Mouse (Mus musculus) forebrain, embryonic 15.5 days (tissue): Measurements from ENCODE around the gene Nfe2. TPM values are rescaled to one million over a fixed set of nuclear protein-coding genes. Genes with fewer than 3 reads are reported as not detected.
"Not testable (repeated sequence)": the region's sequence is repeated elsewhere in the genome, so short reads cannot be mapped to it uniquely, and the experiment has no call there.

Experiments used
- ATAC-seq: fragments of 200-750 bp; cut with Nextera tagmentation; replicated peaks from 2 replicates; pipeline ENCODE4 v1.8.0; 2017; ENCODE audit warnings: mild to moderate bottlenecking, moderate TSS enrichment, moderate library complexity
- H3K27ac ChIP-seq: fragments of 300-500 bp; sonication (generic); replicated peaks from 2 replicates; pipeline ENCODE4 v1.5.1; 2015; ENCODE audit warnings: mild to moderate bottlenecking, inconsistent platforms
- H3K27me3 ChIP-seq: fragments of 300-500 bp; sonication (generic); 2 replicates; pipeline ENCODE4 v1.6.1; 2015; ENCODE audit warnings: inconsistent platforms
- H3K36me3 ChIP-seq: fragments of 300-500 bp; sonication (generic); 2 replicates; pipeline ENCODE4 v1.6.1; 2015; ENCODE audit warnings: mild to moderate bottlenecking, inconsistent platforms
- H3K4me1 ChIP-seq: fragments of 300-500 bp; sonication (generic); 2 replicates; pipeline ENCODE4 v1.6.1; 2015; ENCODE audit warnings: inconsistent platforms
- H3K4me2 ChIP-seq: fragments of 300-500 bp; sonication (generic); replicated peaks from 2 replicates; pipeline ENCODE4 v1.6.1; 2015; ENCODE audit warnings: mild to moderate bottlenecking, inconsistent platforms
- H3K4me3 ChIP-seq: fragments of 300-500 bp; sonication (generic); 2 replicates; pipeline ENCODE4 v1.5.1; 2015; ENCODE audit warnings: mild to moderate bottlenecking, inconsistent platforms
- H3K9ac ChIP-seq: fragments of 300-500 bp; sonication (generic); replicated peaks from 2 replicates; pipeline ENCODE4 v1.6.1; 2015; ENCODE audit warnings: mild to moderate bottlenecking, inconsistent platforms
- H3K9me3 ChIP-seq: fragments of 300-500 bp; sonication (generic); 2 replicates; pipeline ENCODE4 v1.6.1; 2016; ENCODE audit warnings: inconsistent platforms
- WGBS: fragments of 180-500 bp; shearing (Covaris S2); methylation state at CpG from one replicate; pipeline ENCODE4 v1.1.7; 2015; ENCODE audit warnings: mixed read lengths; 5-methylcytosine and 5-hydroxymethylcytosine counted together
- polyA plus RNA-seq: library from polyadenylated mRNA; unstranded; fragments of >200 nt; fragmentation: Nextera tagmentation; extraction: Ambion mirVana; gene quantifications from 2 replicates; pipeline ENCODE4 v1.2.1, GENCODE M21; 2015

Gene Nfe2
- polyA plus RNA-seq, 1 experiment from 2014 or later: 0.38 TPM

GRCm38 (mm10) chr15:103285778-103286417 lies 27.7 kb upstream of the Nfe2 start:
- no peak overlapping the region for H3K4me3 ChIP-seq
- no peaks in the 10 kb centered on the region for H3K27me3 ChIP-seq
- 25% methylated on average over 1 of the region's 1 CpGs for WGBS
- H3K9ac ChIP-seq: no peak overlapping the region
- ATAC-seq: peak; percentile 71; the same call in 1 of the 2 replicates
- peaks cover 7% of the 10 kb centered on the region; the same call in 1 of the 2 replicates for H3K36me3 ChIP-seq
- H3K9me3 ChIP-seq: no peaks in the 10 kb centered on the region
- peak overlapping the region; percentile 65 for H3K27ac ChIP-seq
- H3K4me1 ChIP-seq: peaks cover 23% of the 10 kb centered on the region
- no peak overlapping the region for H3K4me2 ChIP-seq

- Histone ChIP-seq H3K9me3 (no peaks in the 10 kb centered on the region), H3K4me2 (no peak overlapping the region), H3K4me1 (peaks cover 22% of the 10 kb centered on the region), H3K9ac (no peak overlapping the region), H3K36me3 (peaks cover 2% of the 10 kb centered on the region; the same call in 1 of the 2 replicates), H3K27ac (peak overlapping the region; percentile 65), H3K4me3 (no peak overlapping the region), H3K27me3 (no peaks in the 10 kb centered on the region)
- ATAC-seq: no peak
- 56% methylated on average over 2 of the region's 2 CpGs for WGBS
These were observed 26.4 kb upstream of the Nfe2 start for GRCm38 (mm10) chr15:103284647-103285046.

GRCm38 (mm10) chr15:103284066-103284465 lies 25.9 kb upstream of the Nfe2 start:
- Histone ChIP-seq H3K4me3 (no peak overlapping the region), H3K27ac (no peak overlapping the region), H3K4me1 (peaks cover 19% of the 10 kb centered on the region), H3K27me3 (no peaks in the 10 kb centered on the region), H3K36me3 (no peaks in the 10 kb centered on the region), H3K9me3 (no peaks in the 10 kb centered on the region), H3K4me2 (no peak overlapping the region), H3K9ac (no peak overlapping the region)
- ATAC-seq: no peak
- 45% methylated on average over 3 of the region's 3 CpGs for WGBS

- H3K4me2 ChIP-seq: no peak overlapping the region
- no peak overlapping the region for H3K27ac ChIP-seq
- H3K4me3 ChIP-seq: no peak overlapping the region
- H3K27me3 ChIP-seq: no peaks in the 10 kb centered on the region
- no peak for ATAC-seq
- no peaks in the 10 kb centered on the region for H3K36me3 ChIP-seq
- H3K9me3 ChIP-seq: no peaks in the 10 kb centered on the region
- H3K4me1 ChIP-seq: peaks cover 19% of the 10 kb centered on the region
- WGBS: 92% methylated on average over 3 of the region's 3 CpGs
- no peak overlapping the region for H3K9ac ChIP-seq
These were observed 23.4 kb upstream of the Nfe2 start for GRCm38 (mm10) chr15:103281465-103282205.

GRCm38 (mm10) chr15:103280817-103281464 lies 22.7 kb upstream of the Nfe2 start:
- no peak overlapping the region for H3K4me2 ChIP-seq
- no peak overlapping the region for H3K4me3 ChIP-seq
- no peak overlapping the region for H3K27ac ChIP-seq
- H3K27me3 ChIP-seq: no peaks in the 10 kb centered on the region
- ATAC-seq: no peak
- no peaks in the 10 kb centered on the region for H3K9me3 ChIP-seq
- peaks cover 15% of the 10 kb centered on the region for H3K4me1 ChIP-seq
- H3K36me3 ChIP-seq: no peaks in the 10 kb centered on the region
- 74% methylated on average over 3 of the region's 3 CpGs for WGBS
- no peak overlapping the region for H3K9ac ChIP-seq

- Histone ChIP-seq H3K27ac (no peak overlapping the region), H3K4me1 (peaks cover 4% of the 10 kb centered on the region), H3K4me2 (no peak overlapping the region), H3K9me3 (no peaks in the 10 kb centered on the region), H3K4me3 (no peak overlapping the region), H3K27me3 (no peaks in the 10 kb centered on the region), H3K9ac (no peak overlapping the region), H3K36me3 (no peaks in the 10 kb centered on the region)
- 60% methylated on average over 3 of the region's 3 CpGs for WGBS
- no peak for ATAC-seq
These were observed 21.5 kb upstream of the Nfe2 start for GRCm38 (mm10) chr15:103279750-103280149.

GRCm38 (mm10) chr15:103277949-103278348 lies 19.7 kb upstream of the Nfe2 start:
- Histone ChIP-seq H3K4me1 (peaks cover 18% of the 10 kb centered on the region), H3K4me3 (no peak overlapping the region), H3K4me2 (no peak overlapping the region), H3K27me3 (no peaks in the 10 kb centered on the region), H3K9ac (no peak overlapping the region; the same call in 1 of the 2 replicates), H3K9me3 (no peaks in the 10 kb centered on the region), H3K27ac (no peak overlapping the region), H3K36me3 (no peaks in the 10 kb centered on the region)
- ATAC-seq: no peak
- 62% methylated on average over 7 of the region's 7 CpGs for WGBS

GRCm38 (mm10) chr15:103275943-103276342 lies 17.7 kb upstream of the Nfe2 start:
- peaks cover 18% of the 10 kb centered on the region for H3K4me1 ChIP-seq
- 91% methylated on average over 3 of the region's 3 CpGs for WGBS
- H3K9ac ChIP-seq, ATAC-seq, H3K4me2 ChIP-seq, H3K27ac ChIP-seq, H3K36me3 ChIP-seq, H3K4me3 ChIP-seq, H3K27me3 ChIP-seq, H3K9me3 ChIP-seq: not testable (repeated sequence)

- H3K9ac ChIP-seq: peak within 1 kb of the TSS; percentile 83
- H3K27me3 ChIP-seq: no peaks in the 10 kb centered on the region
- H3K36me3 ChIP-seq: no peaks in the 10 kb centered on the region
- peak within 1 kb of the TSS; percentile 85 for H3K4me3 ChIP-seq
- no peaks in the 10 kb centered on the region for H3K9me3 ChIP-seq
- peak within 1 kb of the TSS; percentile 77 for H3K4me2 ChIP-seq
- peak; percentile 100 for ATAC-seq
- WGBS: under 1% methylated on average over 38 of the region's 38 CpGs
- peaks cover 18% of the 10 kb centered on the region for H3K4me1 ChIP-seq
- H3K27ac ChIP-seq: peak within 1 kb of the TSS; percentile 72
These were observed 14.4 kb upstream of the Nfe2 start, which contains the start of gene Copz1 for GRCm38 (mm10) chr15:103272419-103273279. Copz1 (plus strand) TSS chr15:103272714.

GRCm38 (mm10) chr15:103268903-103269302 lies 10.7 kb upstream of the Nfe2 start:
- peaks cover 9% of the 10 kb centered on the region for H3K4me1 ChIP-seq
- H3K36me3 ChIP-seq: no peaks in the 10 kb centered on the region
- no peak overlapping the region for H3K4me2 ChIP-seq
- no peak overlapping the region for H3K27ac ChIP-seq
- H3K27me3 ChIP-seq: no peaks in the 10 kb centered on the region
- H3K9me3 ChIP-seq: no peaks in the 10 kb centered on the region
- no peak for ATAC-seq
- 79% methylated on average over 4 of the region's 4 CpGs for WGBS
- no peak overlapping the region for H3K4me3 ChIP-seq
- H3K9ac ChIP-seq: no peak overlapping the region

GRCm38 (mm10) chr15:103264794-103265193 lies 6.6 kb upstream of the Nfe2 start:
- WGBS: 93% methylated on average over 2 of the region's 2 CpGs

More at GRCm38 (mm10) chr15:103264794-103265193, 6.6 kb upstream of the Nfe2 start:
- Histone ChIP-seq H3K4me2 (no peak overlapping the region), H3K4me1 (no peaks in the 10 kb centered on the region), H3K27ac (no peak overlapping the region), H3K27me3 (no peaks in the 10 kb centered on the region), H3K9me3 (no peaks in the 10 kb centered on the region), H3K4me3 (no peak overlapping the region), H3K36me3 (no peaks in the 10 kb centered on the region), H3K9ac (no peak overlapping the region)
- no peak for ATAC-seq
